Mouse (Mus musculus): Measurements from ENCODE around the gene Cbx7. TPM values are rescaled to one million over a fixed set of nuclear protein-coding genes. Genes with fewer than 3 reads are reported as not detected.
"Not testable (repeated sequence)": the region's sequence is repeated elsewhere in the genome, so short reads cannot be mapped to it uniquely, and the experiment has no call there.

Cbx7 gene
- polyA plus RNA-seq, 1 experiment from 2014 or later = 1.8 TPM

DNA sequence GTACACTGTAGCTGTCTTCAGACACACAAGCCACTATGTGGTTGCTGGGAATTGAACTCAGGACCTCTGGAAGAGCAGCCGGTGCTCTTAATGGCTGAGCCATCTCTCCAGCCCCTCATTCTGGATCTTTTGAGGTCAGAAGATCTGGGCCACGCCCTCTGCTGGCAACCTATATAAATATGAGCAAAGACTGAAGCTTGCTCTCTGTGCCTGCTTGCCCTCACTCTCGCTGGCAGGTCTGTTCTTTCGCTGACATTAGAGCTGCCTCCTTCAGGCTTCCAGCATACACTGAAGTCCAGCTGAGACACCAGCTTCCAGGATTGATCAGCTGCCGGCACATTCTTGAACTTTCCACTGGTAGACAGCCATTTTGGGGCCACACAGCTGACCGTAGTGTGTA, 23.2 kb downstream of the Cbx7 start:
- no peaks in the 10 kb centered on the region for H3K36me3 ChIP-seq (ENCODE audit: control insufficient read depth, insufficient read depth, low read length)
- 72% methylated on average over 6 of the region's 6 CpGs for WGBS
- ATAC-seq (ENCODE audit: insufficient read depth, low FRiP score, low TSS enrichment) (no peak), DNase-seq (ENCODE audit: low spot score) (no peak)
- no peak overlapping the region for H3K4me2 ChIP-seq (ENCODE audit: low read depth)
- no peaks in the 10 kb centered on the region for H3K27me3 ChIP-seq (ENCODE audit: control insufficient read depth, insufficient read depth, low read length)
- H3K4me3 ChIP-seq (ENCODE audit: low read depth, low read length) = no peak overlapping the region
- H3K27ac ChIP-seq (ENCODE audit: low read depth, low read length) = no peak overlapping the region
- no peak overlapping the region for H3K9ac ChIP-seq (ENCODE audit: low read length)
- H3K9me3 ChIP-seq (ENCODE audit: control insufficient read depth, low read length) = no peaks in the 10 kb centered on the region
- peaks cover 20% of the 10 kb centered on the region for H3K4me1 ChIP-seq (ENCODE audit: control insufficient read depth, insufficient read depth, low read length)

DNA sequence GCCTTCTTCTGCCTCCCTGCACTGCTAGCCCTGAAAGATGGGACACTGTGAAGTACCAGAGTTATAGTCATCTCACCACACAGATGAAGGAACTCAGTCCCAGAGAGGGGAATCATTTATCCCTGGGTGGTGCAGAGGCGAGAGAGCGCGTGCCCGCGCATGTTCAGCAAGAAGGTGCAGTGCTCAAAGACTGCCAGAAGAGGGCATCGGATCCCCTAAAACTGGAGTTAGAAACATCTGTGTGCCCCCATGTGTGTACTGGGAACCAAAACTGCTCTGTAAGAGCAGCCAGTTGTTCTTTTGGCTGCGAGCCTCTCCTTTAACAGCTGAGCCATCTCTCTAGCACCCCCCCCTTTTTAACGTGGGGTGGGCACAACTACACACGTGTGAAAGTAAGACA, 24.1 kb downstream of the Cbx7 start:
- no peaks in the 10 kb centered on the region for H3K27me3 ChIP-seq (ENCODE audit: control insufficient read depth, insufficient read depth, low read length)
- WGBS = 66% methylated on average over 9 of the region's 9 CpGs
- ATAC-seq (ENCODE audit: insufficient read depth, low FRiP score, low TSS enrichment) (no peak), DNase-seq (ENCODE audit: low spot score) (no peak)
- no peak overlapping the region for H3K4me2 ChIP-seq (ENCODE audit: low read depth)
- no peak overlapping the region for H3K9ac ChIP-seq (ENCODE audit: low read length)
- no peak overlapping the region for H3K4me3 ChIP-seq (ENCODE audit: low read depth, low read length)
- no peaks in the 10 kb centered on the region for H3K36me3 ChIP-seq (ENCODE audit: control insufficient read depth, insufficient read depth, low read length)
- H3K27ac ChIP-seq (ENCODE audit: low read depth, low read length) = no peak overlapping the region
- peaks cover 19% of the 10 kb centered on the region for H3K4me1 ChIP-seq (ENCODE audit: control insufficient read depth, insufficient read depth, low read length)
- no peaks in the 10 kb centered on the region for H3K9me3 ChIP-seq (ENCODE audit: control insufficient read depth, low read length)

DNA sequence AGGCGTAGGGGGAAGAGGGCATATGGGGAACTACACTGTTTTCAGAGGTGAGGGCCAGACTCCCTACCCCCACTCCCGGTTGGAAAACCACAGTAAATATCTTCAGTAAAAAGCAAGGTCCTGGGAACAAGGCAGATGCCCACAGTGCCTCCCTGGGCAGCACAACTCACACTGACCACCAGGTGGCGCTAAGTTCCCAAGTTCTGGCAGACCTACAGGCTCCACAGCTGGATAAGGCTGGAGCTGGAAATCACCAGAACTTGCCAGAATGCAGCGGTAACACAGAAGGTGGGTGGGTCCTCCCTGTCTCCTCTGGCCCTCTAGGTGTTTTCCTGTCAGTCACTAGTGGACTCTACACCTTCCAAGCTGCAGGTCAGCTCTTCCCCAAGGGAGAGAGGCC, 24.9 kb downstream of the Cbx7 start:
- Histone ChIP-seq H3K9me3 (ENCODE audit: control insufficient read depth, low read length) (no peaks in the 10 kb centered on the region), H3K9ac (ENCODE audit: low read length) (no peak overlapping the region), H3K36me3 (ENCODE audit: control insufficient read depth, insufficient read depth, low read length) (no peaks in the 10 kb centered on the region), H3K27ac (ENCODE audit: low read depth, low read length) (no peak overlapping the region), H3K4me2 (ENCODE audit: low read depth) (no peak overlapping the region), H3K4me1 (ENCODE audit: control insufficient read depth, insufficient read depth, low read length) (peaks cover 13% of the 10 kb centered on the region), H3K4me3 (ENCODE audit: low read depth, low read length) (no peak overlapping the region), H3K27me3 (ENCODE audit: control insufficient read depth, insufficient read depth, low read length) (no peaks in the 10 kb centered on the region)
- ATAC-seq (ENCODE audit: insufficient read depth, low FRiP score, low TSS enrichment) (peak; percentile 75), DNase-seq (ENCODE audit: low spot score) (peak; percentile 88)
- WGBS = 11% methylated on average over 4 of the region's 4 CpGs

GRCm38 (mm10) chr15:79944948-79945347, 26.0 kb downstream of the Cbx7 start:
- WGBS = 79% methylated on average over 5 of the region's 5 CpGs
- ATAC-seq (ENCODE audit: insufficient read depth, low FRiP score, low TSS enrichment) (no peak), DNase-seq (ENCODE audit: low spot score) (no peak)
- Histone ChIP-seq H3K36me3 (ENCODE audit: control insufficient read depth, insufficient read depth, low read length) (no peaks in the 10 kb centered on the region), H3K27me3 (ENCODE audit: control insufficient read depth, insufficient read depth, low read length) (no peaks in the 10 kb centered on the region), H3K9ac (ENCODE audit: low read length) (no peak overlapping the region), H3K4me2 (ENCODE audit: low read depth) (no peak overlapping the region), H3K27ac (ENCODE audit: low read depth, low read length) (no peak overlapping the region), H3K4me3 (ENCODE audit: low read depth, low read length) (no peak overlapping the region), H3K4me1 (ENCODE audit: control insufficient read depth, insufficient read depth, low read length) (peaks cover 4% of the 10 kb centered on the region; the same call in 1 of the 2 replicates), H3K9me3 (ENCODE audit: control insufficient read depth, low read length) (no peaks in the 10 kb centered on the region)

GRCm38 (mm10) chr15:79943584-79943983, 27.3 kb downstream of the Cbx7 start:
- Histone ChIP-seq H3K4me3 (ENCODE audit: low read depth, low read length) (no peak overlapping the region), H3K4me1 (ENCODE audit: control insufficient read depth, insufficient read depth, low read length) (no peaks in the 10 kb centered on the region), H3K9ac (ENCODE audit: low read length) (no peak overlapping the region), H3K27me3 (ENCODE audit: control insufficient read depth, insufficient read depth, low read length) (no peaks in the 10 kb centered on the region), H3K36me3 (ENCODE audit: control insufficient read depth, insufficient read depth, low read length) (no peaks in the 10 kb centered on the region), H3K4me2 (ENCODE audit: low read depth) (no peak overlapping the region), H3K27ac (ENCODE audit: low read depth, low read length) (no peak overlapping the region), H3K9me3 (ENCODE audit: control insufficient read depth, low read length) (no peaks in the 10 kb centered on the region)
- DNase-seq (ENCODE audit: low spot score) (no peak), ATAC-seq (ENCODE audit: insufficient read depth, low FRiP score, low TSS enrichment) (no peak)
- 84% methylated on average over 3 of the region's 3 CpGs for WGBS

- Histone ChIP-seq H3K4me3 (ENCODE audit: low read depth, low read length) (no peak overlapping the region), H3K9ac (ENCODE audit: low read length) (no peak overlapping the region), H3K36me3 (ENCODE audit: control insufficient read depth, insufficient read depth, low read length) (no peaks in the 10 kb centered on the region), H3K4me2 (ENCODE audit: low read depth) (no peak overlapping the region), H3K27me3 (ENCODE audit: control insufficient read depth, insufficient read depth, low read length) (no peaks in the 10 kb centered on the region), H3K27ac (ENCODE audit: low read depth, low read length) (no peak overlapping the region), H3K9me3 (ENCODE audit: control insufficient read depth, low read length) (no peaks in the 10 kb centered on the region), H3K4me1 (ENCODE audit: control insufficient read depth, insufficient read depth, low read length) (no peaks in the 10 kb centered on the region)
- 78% methylated on average over 6 of the region's 6 CpGs for WGBS
- DNase-seq (ENCODE audit: low spot score) (no peak), ATAC-seq (ENCODE audit: insufficient read depth, low FRiP score, low TSS enrichment) (no peak)
Observed at GRCm38 (mm10) chr15:79942541-79942940, 28.4 kb downstream of the Cbx7 start.

- Histone ChIP-seq H3K36me3 (ENCODE audit: control insufficient read depth, insufficient read depth, low read length) (no peaks in the 10 kb centered on the region), H3K9ac (ENCODE audit: low read length) (no peak overlapping the region), H3K4me1 (ENCODE audit: control insufficient read depth, insufficient read depth, low read length) (no peaks in the 10 kb centered on the region), H3K9me3 (ENCODE audit: control insufficient read depth, low read length) (no peaks in the 10 kb centered on the region), H3K27ac (ENCODE audit: low read depth, low read length) (no peak overlapping the region), H3K27me3 (ENCODE audit: control insufficient read depth, insufficient read depth, low read length) (0 out of 2 replicates have a peak, but pooled peaks cover 2% of the 10 kb centered on the region), H3K4me2 (ENCODE audit: low read depth) (no peak overlapping the region), H3K4me3 (ENCODE audit: low read depth, low read length) (no peak overlapping the region)
- ATAC-seq (ENCODE audit: insufficient read depth, low FRiP score, low TSS enrichment) = no peak
- 25% methylated on average over 8 of the region's 8 CpGs for WGBS
- peak; percentile 58 for DNase-seq (ENCODE audit: low spot score)
Observed at GRCm38 (mm10) chr15:79940932-79941331, 30.0 kb downstream of the Cbx7 start.

GRCm38 (mm10) chr15:79939913-79940312, 31.0 kb downstream of the Cbx7 start:
- Histone ChIP-seq H3K9ac (ENCODE audit: low read length) (no peak overlapping the region), H3K4me2 (ENCODE audit: low read depth) (no peak overlapping the region), H3K9me3 (ENCODE audit: control insufficient read depth, low read length) (no peaks in the 10 kb centered on the region), H3K4me1 (ENCODE audit: control insufficient read depth, insufficient read depth, low read length) (no peaks in the 10 kb centered on the region), H3K4me3 (ENCODE audit: low read depth, low read length) (no peak overlapping the region), H3K36me3 (ENCODE audit: control insufficient read depth, insufficient read depth, low read length) (no peaks in the 10 kb centered on the region), H3K27ac (ENCODE audit: low read depth, low read length) (no peak overlapping the region), H3K27me3 (ENCODE audit: control insufficient read depth, insufficient read depth, low read length) (0 out of 2 replicates have a peak, but pooled peaks cover 2% of the 10 kb centered on the region)
- DNase-seq (ENCODE audit: low spot score) (no peak), ATAC-seq (ENCODE audit: insufficient read depth, low FRiP score, low TSS enrichment) (no peak)
- WGBS = 88% methylated on average over 16 of the region's 16 CpGs

DNA sequence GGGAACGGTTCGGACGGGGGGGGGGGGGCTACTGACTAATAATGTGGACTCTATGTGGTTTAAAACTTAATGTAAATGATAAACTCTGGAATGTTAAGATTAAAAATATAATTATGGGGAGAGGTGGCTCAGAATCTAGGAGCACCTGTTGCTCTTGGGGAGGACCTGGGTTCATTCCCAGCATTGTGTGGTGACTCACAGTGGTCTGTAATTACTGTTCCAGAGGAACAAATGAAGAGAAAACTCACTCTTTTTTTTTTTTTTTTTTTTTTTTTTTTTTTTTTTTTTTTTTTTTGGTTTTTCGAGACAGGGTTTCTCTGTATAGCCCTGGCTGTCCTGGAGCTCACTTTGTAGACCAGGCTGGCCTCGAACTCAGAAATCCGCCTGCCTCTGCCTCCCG, 31.4 kb downstream of the Cbx7 start:
- not testable (repeated sequence) for H3K4me1 ChIP-seq (ENCODE audit: control insufficient read depth, insufficient read depth, low read length); H3K4me2 ChIP-seq (ENCODE audit: low read depth); DNase-seq (ENCODE audit: low spot score); H3K9me3 ChIP-seq (ENCODE audit: control insufficient read depth, low read length); ATAC-seq (ENCODE audit: insufficient read depth, low FRiP score, low TSS enrichment); H3K27ac ChIP-seq (ENCODE audit: low read depth, low read length); H3K9ac ChIP-seq (ENCODE audit: low read length); H3K27me3 ChIP-seq (ENCODE audit: control insufficient read depth, insufficient read depth, low read length); H3K4me3 ChIP-seq (ENCODE audit: low read depth, low read length); H3K36me3 ChIP-seq (ENCODE audit: control insufficient read depth, insufficient read depth, low read length)
- 90% methylated on average over 5 of the region's 7 CpGs for WGBS

Data from neural tube, embryonic 11.5 days (tissue).